Mouse (Mus musculus): ENCODE measurements around the gene Fhdc1. TPM values are rescaled to one million over a fixed set of nuclear protein-coding genes. Genes with fewer than 3 reads are reported as not detected.

Gene Fhdc1
- polyA plus RNA-seq, 1 experiment from 2014 or later = 5.7 TPM

DNA sequence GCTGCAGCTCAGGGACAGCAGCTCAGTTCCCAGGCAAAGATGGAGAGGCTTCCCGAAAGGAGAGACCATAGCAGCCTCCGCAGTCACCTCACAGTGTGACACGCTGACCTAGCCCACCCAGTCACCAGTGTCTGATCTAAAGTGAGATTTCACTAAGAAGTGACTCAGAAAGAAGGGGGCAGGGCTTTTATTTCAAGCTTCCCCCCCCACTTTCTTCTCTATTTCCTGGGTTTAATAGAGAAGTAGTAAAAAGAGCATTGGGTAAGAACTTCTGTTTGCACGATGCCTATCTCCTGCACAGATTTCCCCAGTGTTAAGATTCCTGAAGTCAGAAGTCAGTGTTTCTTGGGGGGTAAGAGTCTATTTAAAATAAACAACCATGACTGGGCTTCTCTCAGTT lies 37.3 kb downstream of the Fhdc1 start:
- Histone ChIP-seq H3K4me1 (ENCODE audit: control insufficient read depth, insufficient read depth, low read depth, low read length) (no peaks in the 10 kb centered on the region), H3K27ac (ENCODE audit: low read depth, low read length) (no peak overlapping the region), H3K4me2 (ENCODE audit: low read length) (no peak overlapping the region), H3K36me3 (ENCODE audit: control insufficient read depth, insufficient read depth, low read length) (peaks cover 10% of the 10 kb centered on the region), H3K9me3 (ENCODE audit: control insufficient read depth, low read length) (no peaks in the 10 kb centered on the region), H3K9ac (ENCODE audit: low read depth, low read length) (no peak overlapping the region), H3K4me3 (ENCODE audit: low read length) (no peak overlapping the region), H3K27me3 (replicated peaks; ENCODE audit: control insufficient read depth, insufficient read depth, low read length) (no peaks in the 10 kb centered on the region)
- ATAC-seq = no peak
- 81% methylated on average over 4 of the region's 4 CpGs for WGBS

DNA sequence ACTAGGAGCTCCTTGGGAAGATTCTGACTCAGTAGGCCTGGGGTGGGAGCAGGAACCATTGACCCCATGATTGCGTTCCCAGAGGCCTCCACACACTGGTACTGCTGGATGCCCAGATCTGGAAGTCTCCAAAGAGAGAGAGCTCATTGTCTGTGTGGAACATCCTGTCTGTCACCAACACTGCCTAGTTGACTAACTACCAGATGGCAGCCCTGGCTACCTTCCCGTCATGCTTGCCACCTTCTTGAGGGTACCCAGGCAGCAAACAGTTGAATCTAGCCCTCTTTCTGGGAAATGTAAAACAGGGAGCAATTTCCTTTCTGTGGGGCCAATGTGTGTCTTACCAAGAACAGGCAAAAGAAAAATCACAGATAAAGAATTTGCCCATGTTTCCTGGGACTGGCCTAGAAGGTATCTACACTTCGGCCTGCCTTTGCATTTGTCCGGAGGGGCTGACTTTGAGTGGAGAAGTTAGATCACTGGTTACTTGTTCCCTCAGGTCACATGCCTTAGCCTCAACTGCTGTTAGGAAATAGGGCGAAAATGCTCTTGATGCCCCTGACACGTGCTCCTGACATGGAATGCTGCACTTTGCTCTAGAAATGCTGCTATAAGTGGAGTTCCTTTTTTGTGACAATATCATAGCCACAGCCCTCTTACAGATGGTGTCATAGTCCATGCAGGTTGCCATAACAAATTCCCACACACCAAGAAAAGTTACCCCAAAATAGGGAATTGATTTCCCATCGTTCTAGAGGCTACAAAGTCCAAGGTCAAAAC lies 40.6 kb downstream of the Fhdc1 start:
- Histone ChIP-seq H3K4me2 (ENCODE audit: low read length) (no peak overlapping the region), H3K4me3 (ENCODE audit: low read length) (no peak overlapping the region), H3K4me1 (ENCODE audit: control insufficient read depth, insufficient read depth, low read depth, low read length) (peaks cover 7% of the 10 kb centered on the region; the same call in 1 of the 2 replicates), H3K27me3 (replicated peaks; ENCODE audit: control insufficient read depth, insufficient read depth, low read length) (no peaks in the 10 kb centered on the region), H3K9ac (ENCODE audit: low read depth, low read length) (no peak overlapping the region), H3K27ac (ENCODE audit: low read depth, low read length) (no peak overlapping the region), H3K9me3 (ENCODE audit: control insufficient read depth, low read length) (no peaks in the 10 kb centered on the region), H3K36me3 (ENCODE audit: control insufficient read depth, insufficient read depth, low read length) (peaks cover 5% of the 10 kb centered on the region; the same call in 1 of the 2 replicates)
- 95% methylated on average over 7 of the region's 7 CpGs for WGBS
- ATAC-seq = no peak

GRCm38 (mm10) chr3:84438840-84439239 lies 41.4 kb downstream of the Fhdc1 start:
- H3K27me3 ChIP-seq (replicated peaks; ENCODE audit: control insufficient read depth, insufficient read depth, low read length) = no peaks in the 10 kb centered on the region
- H3K9me3 ChIP-seq (ENCODE audit: control insufficient read depth, low read length) = no peaks in the 10 kb centered on the region
- no peaks in the 10 kb centered on the region for H3K36me3 ChIP-seq (ENCODE audit: control insufficient read depth, insufficient read depth, low read length)
- no peak overlapping the region for H3K9ac ChIP-seq (ENCODE audit: low read depth, low read length)
- 78% methylated on average over 7 of the region's 7 CpGs for WGBS
- no peak overlapping the region for H3K4me2 ChIP-seq (ENCODE audit: low read length)
- peaks cover 7% of the 10 kb centered on the region; the same call in 1 of the 2 replicates for H3K4me1 ChIP-seq (ENCODE audit: control insufficient read depth, insufficient read depth, low read depth, low read length)
- no peak overlapping the region for H3K4me3 ChIP-seq (ENCODE audit: low read length)
- no peak overlapping the region for H3K27ac ChIP-seq (ENCODE audit: low read depth, low read length)
- ATAC-seq = no peak

DNA sequence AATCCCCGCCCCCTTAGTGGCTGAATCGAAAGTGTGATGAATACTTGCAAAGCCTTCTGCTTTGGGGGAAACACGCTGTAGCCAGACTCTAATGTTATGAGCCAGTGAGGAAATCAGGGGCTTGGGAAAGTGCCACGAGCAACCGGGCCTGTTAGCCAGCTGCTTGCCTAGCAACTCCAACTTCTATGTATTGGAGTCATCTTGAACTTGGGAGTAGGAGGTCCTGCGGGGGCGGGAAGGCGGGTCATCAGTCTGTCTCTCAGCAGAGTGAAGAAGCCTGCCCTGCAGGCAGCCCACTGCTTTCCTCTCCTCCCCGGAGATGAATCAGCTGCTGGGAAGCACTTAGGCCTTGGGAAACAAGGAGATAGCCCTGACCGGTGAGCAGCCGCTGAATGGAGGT lies 42.1 kb downstream of the Fhdc1 start:
- 62% methylated on average over 11 of the region's 11 CpGs for WGBS
- peak; percentile 53 for ATAC-seq
- peaks cover 7% of the 10 kb centered on the region; the same call in 1 of the 2 replicates for H3K4me1 ChIP-seq (ENCODE audit: control insufficient read depth, insufficient read depth, low read depth, low read length)
- H3K27ac ChIP-seq (ENCODE audit: low read depth, low read length) = no peak overlapping the region
- H3K4me3 ChIP-seq (ENCODE audit: low read length) = no peak overlapping the region
- no peak overlapping the region for H3K4me2 ChIP-seq (ENCODE audit: low read length)
- H3K36me3 ChIP-seq (ENCODE audit: control insufficient read depth, insufficient read depth, low read length) = no peaks in the 10 kb centered on the region
- no peaks in the 10 kb centered on the region for H3K9me3 ChIP-seq (ENCODE audit: control insufficient read depth, low read length)
- no peak overlapping the region for H3K9ac ChIP-seq (ENCODE audit: low read depth, low read length)
- H3K27me3 ChIP-seq (replicated peaks; ENCODE audit: control insufficient read depth, insufficient read depth, low read length) = no peaks in the 10 kb centered on the region

GRCm38 (mm10) chr3:84436947-84437346 lies 43.3 kb downstream of the Fhdc1 start:
- no peak overlapping the region for H3K4me3 ChIP-seq (ENCODE audit: low read length)
- H3K9ac ChIP-seq (ENCODE audit: low read depth, low read length) = no peak overlapping the region
- H3K36me3 ChIP-seq (ENCODE audit: control insufficient read depth, insufficient read depth, low read length) = no peaks in the 10 kb centered on the region
- H3K27me3 ChIP-seq (replicated peaks; ENCODE audit: control insufficient read depth, insufficient read depth, low read length) = no peaks in the 10 kb centered on the region
- no peak overlapping the region for H3K4me2 ChIP-seq (ENCODE audit: low read length)
- 96% methylated on average over 7 of the region's 7 CpGs for WGBS
- H3K4me1 ChIP-seq (ENCODE audit: control insufficient read depth, insufficient read depth, low read depth, low read length) = peaks cover 7% of the 10 kb centered on the region; the same call in 1 of the 2 replicates
- no peak for ATAC-seq
- H3K27ac ChIP-seq (ENCODE audit: low read depth, low read length) = no peak overlapping the region
- H3K9me3 ChIP-seq (ENCODE audit: control insufficient read depth, low read length) = no peaks in the 10 kb centered on the region

- H3K4me2 ChIP-seq (ENCODE audit: low read length) = no peak overlapping the region
- WGBS = 19% methylated on average over 11 of the region's 11 CpGs
- no peak overlapping the region for H3K9ac ChIP-seq (ENCODE audit: low read depth, low read length)
- peak overlapping the region; percentile 19 for H3K27ac ChIP-seq (ENCODE audit: low read depth, low read length)
- peak; percentile 41 for ATAC-seq
- H3K27me3 ChIP-seq (replicated peaks; ENCODE audit: control insufficient read depth, insufficient read depth, low read length) = no peaks in the 10 kb centered on the region
- H3K36me3 ChIP-seq (ENCODE audit: control insufficient read depth, insufficient read depth, low read length) = no peaks in the 10 kb centered on the region
- no peaks in the 10 kb centered on the region for H3K9me3 ChIP-seq (ENCODE audit: control insufficient read depth, low read length)
- H3K4me1 ChIP-seq (ENCODE audit: control insufficient read depth, insufficient read depth, low read depth, low read length) = peaks cover 7% of the 10 kb centered on the region; the same call in 1 of the 2 replicates
- no peak overlapping the region for H3K4me3 ChIP-seq (ENCODE audit: low read length)
Observed at GRCm38 (mm10) chr3:84435288-84436043, 44.8 kb downstream of the Fhdc1 start.

GRCm38 (mm10) chr3:84432797-84433445 lies 47.3 kb downstream of the Fhdc1 start:
- ATAC-seq = no peak

GRCm38 (mm10) chr3:84431257-84431656 lies 49.0 kb downstream of the Fhdc1 start:
- Histone ChIP-seq H3K27ac (ENCODE audit: low read depth, low read length) (no peak overlapping the region), H3K27me3 (replicated peaks; ENCODE audit: control insufficient read depth, insufficient read depth, low read length) (no peaks in the 10 kb centered on the region), H3K4me1 (ENCODE audit: control insufficient read depth, insufficient read depth, low read depth, low read length) (peaks cover 7% of the 10 kb centered on the region; the same call in 1 of the 2 replicates), H3K9ac (ENCODE audit: low read depth, low read length) (no peak overlapping the region), H3K36me3 (ENCODE audit: control insufficient read depth, insufficient read depth, low read length) (no peaks in the 10 kb centered on the region), H3K9me3 (ENCODE audit: control insufficient read depth, low read length) (no peaks in the 10 kb centered on the region), H3K4me2 (ENCODE audit: low read length) (no peak overlapping the region), H3K4me3 (ENCODE audit: low read length) (no peak overlapping the region)
- WGBS = 75% methylated on average over 5 of the region's 5 CpGs
- no peak for ATAC-seq

More at GRCm38 (mm10) chr3:84432797-84433445, 47.3 kb downstream of the Fhdc1 start:
- 47% methylated on average over 10 of the region's 10 CpGs for WGBS
- Histone ChIP-seq H3K36me3 (ENCODE audit: control insufficient read depth, insufficient read depth, low read length) (no peaks in the 10 kb centered on the region), H3K4me1 (ENCODE audit: control insufficient read depth, insufficient read depth, low read depth, low read length) (peaks cover 7% of the 10 kb centered on the region; the same call in 1 of the 2 replicates), H3K9ac (ENCODE audit: low read depth, low read length) (no peak overlapping the region), H3K27me3 (replicated peaks; ENCODE audit: control insufficient read depth, insufficient read depth, low read length) (no peaks in the 10 kb centered on the region), H3K27ac (ENCODE audit: low read depth, low read length) (no peak overlapping the region), H3K9me3 (ENCODE audit: control insufficient read depth, low read length) (no peaks in the 10 kb centered on the region), H3K4me2 (ENCODE audit: low read length) (no peak overlapping the region), H3K4me3 (ENCODE audit: low read length) (no peak overlapping the region)

DNA sequence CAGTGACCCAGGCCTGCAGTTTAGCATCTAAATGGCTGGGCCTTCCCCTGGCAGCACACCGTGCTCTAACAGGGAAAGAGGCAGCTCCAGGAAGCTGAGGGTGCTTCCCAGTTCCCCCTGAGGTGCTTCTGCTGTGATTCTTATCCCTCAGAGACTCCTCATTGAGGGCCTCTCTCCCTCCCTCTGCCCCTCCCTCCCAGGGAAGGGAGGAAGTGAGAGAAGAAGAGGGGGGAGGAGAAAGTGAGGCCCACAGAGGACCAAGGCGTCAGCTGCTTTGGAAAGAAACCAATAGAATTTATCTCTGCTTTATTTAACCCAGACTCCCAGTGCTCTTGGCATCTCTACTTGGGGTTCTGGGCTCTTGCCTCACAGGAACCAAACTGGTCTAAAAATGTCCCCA lies 50.1 kb downstream of the Fhdc1 start:
- H3K4me2 ChIP-seq (ENCODE audit: low read length) = no peak overlapping the region
- peaks cover 2% of the 10 kb centered on the region; the same call in 1 of the 2 replicates for H3K4me1 ChIP-seq (ENCODE audit: control insufficient read depth, insufficient read depth, low read depth, low read length)
- H3K27ac ChIP-seq (ENCODE audit: low read depth, low read length) = no peak overlapping the region
- no peak for ATAC-seq
- H3K9me3 ChIP-seq (ENCODE audit: control insufficient read depth, low read length) = no peaks in the 10 kb centered on the region
- H3K4me3 ChIP-seq (ENCODE audit: low read length) = no peak overlapping the region
- H3K27me3 ChIP-seq (replicated peaks; ENCODE audit: control insufficient read depth, insufficient read depth, low read length) = no peaks in the 10 kb centered on the region
- no peaks in the 10 kb centered on the region for H3K36me3 ChIP-seq (ENCODE audit: control insufficient read depth, insufficient read depth, low read length)
- 20% methylated on average over 2 of the region's 2 CpGs for WGBS
- H3K9ac ChIP-seq (ENCODE audit: low read depth, low read length) = no peak overlapping the region
